Mouse (Mus musculus) liver, embryonic 14 days (tissue): ENCODE measurements around the gene Rasd1. TPM values are rescaled to one million over a fixed set of nuclear protein-coding genes. Genes with fewer than 3 reads are reported as not detected.

Experiments used
- polyA plus RNA-seq: library from polyadenylated mRNA; depleted of rRNA; stranded (reverse); fragments of >200 nt; gene quantifications from 2 replicates; pipeline ENCODE4 v1.2.3, GENCODE M21; 2012; rRNA removed

The Rasd1 gene
- 0.36 and 0.47 TPM in 2 replicates for polyA plus RNA-seq

GRCm38 (mm10) chr11:59964818-59965217, at the start of gene Rasd1:
TSS of gene Rasd1 (minus strand) at chr11:59964944.

GRCm38 (mm10) chr11:59947752-59948400, 16.9 kb downstream of the Rasd1 start, which contains the start of gene Med9:
TSS of gene Med9 (plus strand) at chr11:59948206.

Other genes with a start within 250 kb of the Rasd1 start
- 1.6 and 1.9 TPM in 2 replicates for gene Pld6, start 177.3 kb downstream of the Rasd1 start, polyA plus RNA-seq
- gene Flcn, start 154.9 kb downstream of the Rasd1 start, polyA plus RNA-seq, result 9.3 and 11.1 TPM in 2 replicates
- 7.9 and 8.8 TPM in 2 replicates for gene Nt5m, start 125.5 kb downstream of the Rasd1 start, polyA plus RNA-seq
- 35.8 and 40.6 TPM in 2 replicates for gene Cops3, start 125.1 kb downstream of the Rasd1 start, polyA plus RNA-seq
- 10.6 and 11.8 TPM in 2 replicates for gene Med9, start 16.7 kb downstream of the Rasd1 start, polyA plus RNA-seq
- gene Pemt, start 81.5 kb upstream of the Rasd1 start, polyA plus RNA-seq, result 4.4 and 4.7 TPM in 2 replicates
- gene Rai1, start 140.1 kb upstream of the Rasd1 start, polyA plus RNA-seq, result 6.2 and 7.1 TPM in 2 replicates